Mouse (Mus musculus) layer of hippocampus, adult 9-10 months (tissue): Measurements from ENCODE around the gene Iqcf1.
"Not testable (repeated sequence)": the region's sequence is repeated elsewhere in the genome, so short reads cannot be mapped to it uniquely, and the experiment has no call there.

Experiments
- DNase-seq: peaks from one replicate; pipeline ENCODE4 v3.0.0; 2022; ENCODE audit warnings: low spot score

Gene Iqcf1

DNA sequence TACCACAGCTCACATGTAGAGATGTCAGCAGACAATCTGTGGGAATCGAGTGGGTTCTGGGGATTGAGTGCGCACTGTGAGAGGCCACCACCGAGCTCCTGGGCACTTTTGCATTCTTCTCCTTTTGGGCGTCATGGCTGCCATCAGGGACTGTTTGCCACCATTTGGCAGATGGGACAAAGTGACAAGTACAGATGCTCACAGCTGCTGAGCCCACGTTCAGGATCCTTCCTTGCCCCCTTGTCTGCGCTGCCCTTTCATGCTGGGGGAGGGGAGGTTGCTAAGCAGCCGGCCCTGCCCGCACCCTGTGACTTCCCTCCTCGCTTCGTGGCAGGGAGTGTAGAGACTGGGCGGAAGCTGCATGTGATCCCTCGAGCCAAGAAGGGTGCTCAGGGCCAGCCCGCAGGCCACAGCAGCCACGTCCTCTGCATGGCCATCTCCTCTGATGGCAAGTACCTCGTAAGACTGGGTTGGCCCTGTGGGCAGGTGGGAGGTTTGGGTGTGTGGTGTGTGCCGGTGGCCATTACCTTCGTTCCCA lies 17.1 kb upstream of the Iqcf1 start:
- DNase-seq = no peak

DNA sequence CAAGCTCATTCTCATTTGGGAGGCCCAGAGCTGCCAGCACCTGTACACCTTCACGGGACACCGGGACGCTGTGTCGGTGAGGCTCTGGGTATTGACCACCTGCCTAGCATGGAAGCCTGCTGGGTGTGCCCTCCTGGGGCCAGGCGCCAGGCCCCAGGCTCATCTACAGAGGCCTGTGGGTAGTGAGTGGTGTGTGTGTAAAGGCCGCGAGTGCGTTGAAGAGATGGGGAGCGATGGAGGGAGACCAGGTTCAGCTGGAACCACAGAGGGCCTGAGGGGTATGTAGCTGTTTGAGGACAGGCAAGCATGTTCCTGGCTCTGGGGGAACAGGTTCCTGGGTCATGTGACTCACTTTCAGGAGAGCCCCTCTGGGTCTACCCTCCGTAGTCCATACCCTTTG lies 16.6 kb upstream of the Iqcf1 start:
- DNase-seq = no peak

DNA sequence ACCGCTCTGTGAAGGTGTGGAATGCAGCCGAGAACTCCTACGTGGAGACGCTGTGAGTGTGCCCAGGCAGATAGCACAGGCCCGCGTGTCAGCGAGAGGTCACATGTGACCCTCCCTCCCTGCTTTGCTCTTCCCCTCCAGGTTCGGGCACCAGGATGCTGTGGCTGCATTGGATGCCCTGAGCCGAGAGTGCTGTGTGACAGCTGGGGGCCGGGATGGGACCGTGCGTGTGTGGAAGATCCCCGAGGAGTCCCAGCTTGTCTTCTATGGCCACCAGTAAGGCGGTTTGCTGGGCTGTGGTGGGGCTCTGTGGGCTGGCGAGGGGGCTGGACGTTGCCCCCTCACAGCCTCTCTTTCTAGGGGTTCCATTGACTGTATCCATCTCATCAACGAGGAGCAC lies 16.2 kb upstream of the Iqcf1 start:
- DNase-seq = no peak

DNA sequence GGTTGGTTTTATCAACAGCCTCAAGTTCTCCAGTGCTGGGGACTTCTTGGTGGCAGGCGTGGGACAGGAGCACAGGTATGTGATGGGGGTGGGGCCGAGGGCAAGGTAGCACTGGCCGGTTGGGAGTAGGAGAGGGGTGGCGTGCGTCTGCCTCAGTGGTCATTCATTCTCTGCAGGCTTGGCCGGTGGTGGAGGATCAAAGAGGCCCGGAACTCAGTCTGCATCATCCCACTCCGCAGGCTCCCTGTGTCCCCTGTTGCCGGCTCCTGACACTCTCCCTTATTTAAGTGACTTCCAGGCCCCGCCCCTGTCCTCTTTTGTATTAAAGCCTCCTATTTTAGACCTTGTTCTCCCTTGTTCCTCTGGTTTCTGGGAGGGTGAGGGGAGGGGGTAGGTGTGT lies 14.7 kb upstream of the Iqcf1 start:
- DNase-seq = no peak

DNA sequence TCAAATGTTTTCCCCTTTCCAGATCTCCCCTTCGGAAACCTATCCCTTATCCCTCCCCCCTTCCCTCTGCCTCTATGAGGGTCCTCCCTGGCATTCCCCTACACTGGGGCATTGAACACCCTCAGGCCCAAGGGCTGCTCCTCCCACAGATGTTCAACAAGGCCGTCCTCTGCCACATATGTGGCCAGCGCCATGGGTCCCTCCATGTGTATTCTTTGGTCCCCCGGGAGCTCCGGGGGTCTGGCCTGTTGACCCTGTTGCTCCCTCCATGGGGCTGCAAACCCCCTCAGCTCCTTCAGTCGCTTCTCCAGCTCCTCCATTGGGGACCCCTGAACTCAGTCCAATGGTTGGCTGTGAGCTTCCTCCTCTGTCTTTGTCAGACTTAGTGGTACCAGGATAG lies 12.2 kb upstream of the Iqcf1 start:
- not testable (repeated sequence) for DNase-seq

DNA sequence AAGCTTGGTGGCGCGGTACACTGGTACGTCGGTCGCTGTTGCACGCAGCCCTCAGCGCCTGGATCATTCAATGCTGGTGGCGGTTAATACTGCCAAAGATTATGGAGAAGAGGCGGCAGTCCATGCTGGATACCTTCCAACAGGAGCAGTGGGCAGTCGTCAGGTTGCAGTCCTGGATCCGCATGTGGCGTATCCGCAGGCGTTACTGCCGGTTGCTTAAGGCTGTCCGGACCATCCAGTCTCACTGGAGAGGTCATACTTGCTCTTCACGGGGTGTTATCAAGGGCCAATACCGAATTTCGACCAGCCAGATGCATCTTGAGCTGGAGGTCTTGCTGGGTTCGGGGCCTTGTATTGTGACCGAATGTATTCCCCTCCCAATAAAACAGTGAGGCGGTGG lies 2.1 kb downstream of the Iqcf1 start:
- DNase-seq = no peak

DNA sequence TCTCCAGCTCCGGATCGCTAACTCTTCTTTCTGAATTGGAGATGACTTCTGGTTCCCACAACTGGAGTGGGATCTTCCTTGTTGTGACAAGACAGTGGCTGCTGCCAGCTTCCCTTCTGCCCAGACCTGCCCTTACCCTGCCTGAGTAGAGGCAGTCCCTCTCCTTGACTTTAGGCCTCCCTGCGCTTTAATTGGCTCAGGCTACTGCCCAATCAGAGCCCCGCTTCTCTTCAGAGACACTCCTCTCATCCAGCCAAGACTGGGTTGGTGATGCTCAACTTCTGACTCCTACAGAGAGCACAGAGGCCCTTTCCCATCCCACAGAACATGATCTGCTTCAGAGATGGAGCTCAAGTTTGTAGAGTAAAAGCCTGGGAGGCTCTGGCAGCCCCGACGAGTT lies 4.5 kb downstream of the Iqcf1 start:
- no peak for DNase-seq

DNA sequence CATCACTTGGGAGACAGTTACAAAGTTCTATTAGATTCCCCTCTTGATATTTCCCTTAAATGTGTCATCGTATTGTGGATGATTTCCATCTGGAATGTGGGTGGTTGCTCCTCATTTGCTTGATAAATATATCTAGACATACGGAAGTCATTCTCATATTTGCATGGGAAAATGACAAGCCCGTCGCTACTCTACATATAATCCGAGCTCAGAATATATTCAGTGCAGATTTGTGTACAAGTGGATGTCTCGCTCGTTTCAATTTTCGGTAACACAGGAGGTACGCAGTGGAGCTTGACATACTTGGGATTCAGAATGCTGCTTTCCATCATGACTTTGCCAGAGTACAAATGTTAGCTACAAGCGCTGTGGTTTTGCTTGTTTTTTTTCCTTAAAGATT lies 9.6 kb downstream of the Iqcf1 start:
- peak; percentile 52 for DNase-seq

DNA sequence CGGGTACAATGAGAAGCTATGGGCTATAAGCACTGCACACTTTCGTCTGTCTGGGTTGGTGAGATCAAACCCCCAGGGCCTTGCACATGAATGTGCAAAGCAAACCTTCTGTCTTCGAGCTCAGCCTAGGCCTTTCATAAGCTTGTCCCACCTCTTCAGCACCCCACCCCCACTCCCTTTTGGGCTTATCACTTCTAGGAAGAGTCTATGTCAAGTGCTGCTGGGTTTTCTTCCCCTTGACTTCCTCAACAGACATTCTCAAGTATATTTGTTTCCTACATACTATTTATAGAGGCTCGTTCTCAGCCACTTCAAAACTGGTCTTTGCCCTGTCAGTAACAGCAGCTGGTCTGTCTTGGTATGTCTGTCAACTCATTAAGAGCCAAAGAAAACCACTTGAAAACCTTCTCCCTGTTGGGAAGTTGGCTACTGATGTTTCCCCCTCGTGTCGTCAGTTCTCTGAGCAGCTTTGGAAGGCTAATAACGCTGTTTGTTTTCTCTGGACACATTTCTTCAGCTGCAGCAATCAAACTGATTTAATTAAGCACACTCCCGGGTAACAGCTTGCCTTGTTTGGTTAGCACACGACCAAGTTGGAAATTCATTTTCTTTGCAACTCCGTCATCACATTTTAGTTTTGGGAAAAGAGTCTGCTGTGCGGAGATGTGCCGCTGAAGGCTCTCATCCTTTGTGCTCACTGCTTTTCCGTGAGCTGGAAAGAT lies 13.1 kb downstream of the Iqcf1 start:
- DNase-seq = no peak

DNA sequence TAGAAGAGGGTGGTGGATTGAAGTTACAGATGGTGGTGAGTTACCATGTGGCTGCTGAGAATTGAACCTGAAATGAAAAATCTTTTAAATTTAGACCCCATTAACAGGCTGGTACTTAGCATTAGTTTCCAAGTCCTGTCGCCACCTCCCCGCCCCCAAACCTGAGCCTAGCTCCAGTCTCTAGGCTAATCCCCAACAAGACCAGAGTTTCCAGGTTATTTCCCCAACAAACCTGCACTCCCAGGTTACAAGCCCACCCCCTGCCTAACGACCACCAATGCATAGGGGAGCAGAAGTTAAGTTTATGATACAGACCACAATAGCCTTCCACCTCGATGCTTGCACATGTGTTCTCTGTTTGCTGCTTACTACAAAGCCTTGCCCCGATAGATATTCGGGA lies 13.8 kb downstream of the Iqcf1 start:
- DNase-seq = no peak

DNA sequence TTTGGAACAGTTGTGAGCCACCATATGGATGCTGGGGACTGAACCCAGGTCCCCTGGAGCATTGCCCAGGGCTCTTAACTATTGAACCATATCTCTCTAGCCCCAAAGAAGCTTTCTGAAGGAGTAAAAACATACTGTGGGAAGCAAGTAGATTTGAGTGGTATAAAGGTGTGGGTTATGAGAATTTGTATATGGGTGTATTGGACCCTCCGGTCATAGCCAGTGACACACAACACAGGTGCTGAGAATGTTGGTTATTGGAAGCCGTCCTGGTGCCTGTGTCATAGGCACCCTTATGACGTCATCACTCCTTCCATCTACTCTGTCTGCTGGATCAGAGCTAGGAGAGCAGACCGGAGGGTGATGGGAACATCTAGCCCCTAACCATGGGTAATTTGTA lies 14.5 kb downstream of the Iqcf1 start, which contains the start of gene Iqcf5:
Iqcf5 (plus strand) TSS at position 301 of the 400 bp plus-strand sequence.
- no peak for DNase-seq

DNA sequence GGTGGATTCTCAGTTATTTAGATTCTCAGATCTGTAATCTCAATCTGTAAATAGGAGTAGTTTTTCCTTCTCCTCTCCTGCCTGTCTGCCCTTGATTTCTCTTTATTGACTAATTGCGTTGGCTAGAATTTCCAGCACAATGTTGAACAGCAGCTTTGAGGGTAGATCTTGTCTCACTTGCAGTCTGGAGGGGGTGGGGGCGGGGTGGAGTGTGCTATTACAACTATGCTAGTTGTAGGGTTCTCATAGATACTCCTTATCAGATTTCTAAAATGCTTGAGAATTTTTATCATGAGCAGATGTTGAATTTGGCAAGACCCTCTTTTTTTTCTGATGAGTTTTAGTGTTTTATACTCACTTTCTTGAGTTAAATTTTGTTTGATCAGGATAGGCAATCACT lies 19.7 kb downstream of the Iqcf1 start:
- DNase-seq = no peak

DNA sequence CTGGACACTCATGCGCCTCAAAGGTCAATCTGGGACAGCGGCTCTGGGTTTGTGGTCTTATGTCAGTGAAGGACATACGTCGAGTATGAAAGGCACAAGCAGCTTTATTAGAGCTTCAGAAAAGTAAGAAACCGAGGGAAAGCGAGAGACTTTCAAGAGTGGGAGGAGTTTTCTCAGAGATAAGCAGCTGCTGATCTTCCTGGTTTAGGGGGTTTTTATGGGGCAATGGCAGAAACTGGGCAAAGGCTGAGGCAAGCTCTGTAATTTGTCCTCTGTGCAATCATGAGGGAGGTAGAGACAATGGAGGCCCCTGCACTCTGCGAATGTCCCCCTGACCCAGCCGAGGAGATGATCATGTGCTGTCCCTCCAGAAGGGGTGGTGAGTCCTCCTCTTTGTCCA lies 20.1 kb downstream of the Iqcf1 start:
- no peak for DNase-seq

DNA sequence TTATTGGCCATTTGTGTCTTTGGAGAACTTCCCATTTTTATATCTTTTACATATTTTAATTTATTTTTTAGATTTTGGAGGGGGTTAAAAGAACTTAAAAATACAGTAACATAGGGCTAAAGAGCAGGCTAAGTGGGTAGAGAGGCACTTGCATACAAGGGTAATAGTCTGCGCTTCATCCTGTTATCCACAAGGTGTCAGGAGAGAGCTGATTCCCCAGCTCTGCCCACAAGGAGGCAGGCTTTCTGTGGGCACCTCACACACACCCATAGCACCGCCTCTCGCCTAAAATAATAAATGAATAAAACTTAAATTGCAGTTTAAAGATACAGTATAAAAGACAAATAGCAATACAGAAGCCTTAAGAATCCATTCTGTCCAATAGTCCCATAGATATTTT lies 32.1 kb downstream of the Iqcf1 start:
- no peak for DNase-seq

DNA sequence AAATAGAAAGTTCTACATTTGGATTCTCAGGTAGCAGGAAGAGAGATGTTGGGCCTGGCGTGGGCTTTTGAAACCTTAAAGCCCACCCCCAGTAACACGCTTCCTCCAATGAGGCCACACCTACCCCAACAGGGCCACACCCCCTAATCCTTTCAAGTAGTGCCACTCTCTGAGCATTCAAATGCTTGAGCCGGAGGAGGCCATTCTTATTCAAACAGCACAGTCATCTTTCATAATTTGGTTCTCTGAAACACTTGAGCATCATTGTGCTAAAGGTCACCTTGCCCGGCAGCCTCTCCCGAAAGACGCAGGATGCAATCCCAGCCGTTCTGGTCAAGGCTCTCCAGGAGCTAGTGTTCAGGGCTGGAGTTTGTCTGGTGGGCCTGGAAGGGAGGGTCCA lies 34.5 kb downstream of the Iqcf1 start:
- no peak for DNase-seq

DNA sequence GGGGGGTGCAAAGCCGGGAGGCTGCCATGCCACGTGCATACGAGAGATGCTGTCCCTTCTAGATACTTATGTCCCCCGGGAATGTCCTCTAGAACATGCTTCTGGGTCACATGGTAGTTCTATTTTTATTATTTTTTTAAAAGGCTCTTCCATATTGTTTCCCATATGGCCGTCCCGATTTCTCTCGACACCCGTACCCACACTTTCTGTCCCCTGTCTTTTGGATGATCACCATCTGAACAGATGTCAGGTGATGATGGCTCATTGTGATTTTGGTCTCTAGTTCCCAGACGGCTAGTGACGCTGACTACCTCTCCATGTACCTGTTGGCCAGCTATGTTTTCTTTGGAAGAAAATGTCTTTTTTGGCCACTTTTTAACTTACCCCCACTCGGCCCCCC lies 35.2 kb downstream of the Iqcf1 start:
- peak; percentile 9 for DNase-seq
